Mouse (Mus musculus): ENCODE data around the gene Cyp2d12. TPM values are rescaled to one million over a fixed set of nuclear protein-coding genes. Genes with fewer than 3 reads are reported as not detected.

Cyp2d12 gene
- not detected for polyA plus RNA-seq (2014; fragmentation: Illumina TruSeq; extraction: RNeasy Lipid Tissue Mini Kit (QIAGEN cat#74804); ENCODE audit: low read depth, low replicate concordance)

DNA sequence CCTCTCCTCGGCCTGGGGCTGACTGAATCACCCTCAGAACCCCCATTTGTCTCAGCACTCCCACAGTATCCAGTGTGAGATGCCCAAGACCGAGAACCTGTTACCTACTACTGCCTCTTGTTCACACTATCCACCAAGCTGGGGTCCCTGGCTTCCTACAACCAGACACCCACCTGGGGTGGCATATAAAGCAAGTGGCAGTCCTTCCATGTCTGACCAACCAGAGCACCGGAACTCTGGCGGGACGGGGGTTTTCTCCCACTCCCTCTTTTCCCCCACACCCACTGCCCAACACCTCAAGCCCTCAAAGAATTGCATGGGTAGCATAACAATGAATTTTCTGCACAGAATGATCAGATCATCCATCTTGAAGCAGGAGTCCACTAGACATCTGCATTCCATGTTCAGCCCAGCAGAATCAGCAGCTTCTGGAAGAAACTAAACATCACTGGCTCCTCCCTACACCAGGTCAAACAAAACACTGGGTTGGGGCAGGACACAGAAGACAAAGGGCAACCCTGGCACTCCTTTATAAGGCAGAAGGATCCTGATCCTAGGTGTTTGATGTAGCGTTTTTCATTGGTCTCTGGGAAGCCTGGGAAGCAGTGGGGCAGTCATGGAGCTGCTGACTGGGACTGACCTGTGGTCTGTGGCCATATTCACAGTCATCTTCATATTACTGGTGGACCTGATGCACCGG lies at the start of gene Cyp2d12:
TSS of gene Cyp2d12 (plus strand) at position 542 of the 700 bp plus-strand sequence.

Other genes starting within 250 kb of the Cyp2d12 start
- 7.1 TPM for gene Naga, start 216.1 kb upstream of the Cyp2d12 start, polyA plus RNA-seq (2014; fragmentation: Illumina TruSeq; extraction: RNeasy Lipid Tissue Mini Kit (QIAGEN cat#74804); ENCODE audit: low read depth, low replicate concordance)
- gene Pheta2, start 216.1 kb upstream of the Cyp2d12 start, polyA plus RNA-seq (2014; fragmentation: Illumina TruSeq; extraction: RNeasy Lipid Tissue Mini Kit (QIAGEN cat#74804); ENCODE audit: low read depth, low replicate concordance): 2.2 TPM
- 20.1 TPM for gene Smdt1, start 216.1 kb upstream of the Cyp2d12 start, polyA plus RNA-seq (2014; fragmentation: Illumina TruSeq; extraction: RNeasy Lipid Tissue Mini Kit (QIAGEN cat#74804); ENCODE audit: low read depth, low replicate concordance)
- gene Ndufa6, start 200.8 kb upstream of the Cyp2d12 start, polyA plus RNA-seq (2014; fragmentation: Illumina TruSeq; extraction: RNeasy Lipid Tissue Mini Kit (QIAGEN cat#74804); ENCODE audit: low read depth, low replicate concordance): 172 TPM
- 2.9 TPM for gene Cyp2d22, start 174.8 kb upstream of the Cyp2d12 start, polyA plus RNA-seq (2014; fragmentation: Illumina TruSeq; extraction: RNeasy Lipid Tissue Mini Kit (QIAGEN cat#74804); ENCODE audit: low read depth, low replicate concordance)
- gene Cyp2d11, start 161.1 kb upstream of the Cyp2d12 start, polyA plus RNA-seq (2014; fragmentation: Illumina TruSeq; extraction: RNeasy Lipid Tissue Mini Kit (QIAGEN cat#74804); ENCODE audit: low read depth, low replicate concordance): not detected
- not detected for gene Cyp2d10, start 147.9 kb upstream of the Cyp2d12 start, polyA plus RNA-seq (2014; fragmentation: Illumina TruSeq; extraction: RNeasy Lipid Tissue Mini Kit (QIAGEN cat#74804); ENCODE audit: low read depth, low replicate concordance)
- not detected for gene Cyp2d9, start 121.6 kb upstream of the Cyp2d12 start, polyA plus RNA-seq (2014; fragmentation: Illumina TruSeq; extraction: RNeasy Lipid Tissue Mini Kit (QIAGEN cat#74804); ENCODE audit: low read depth, low replicate concordance)
- gene Cyp2d34, start 65.9 kb downstream of the Cyp2d12 start, polyA plus RNA-seq (2014; fragmentation: Illumina TruSeq; extraction: RNeasy Lipid Tissue Mini Kit (QIAGEN cat#74804); ENCODE audit: low read depth, low replicate concordance): not detected
- gene Cyp2d40, start 209.1 kb downstream of the Cyp2d12 start, polyA plus RNA-seq (2014; fragmentation: Illumina TruSeq; extraction: RNeasy Lipid Tissue Mini Kit (QIAGEN cat#74804); ENCODE audit: low read depth, low replicate concordance): not detected
- 10.0 TPM for gene Cyp2d26, start 239.2 kb downstream of the Cyp2d12 start, polyA plus RNA-seq (2014; fragmentation: Illumina TruSeq; extraction: RNeasy Lipid Tissue Mini Kit (QIAGEN cat#74804); ENCODE audit: low read depth, low replicate concordance)